Mouse (Mus musculus) layer of hippocampus, adult 2 months (tissue): ENCODE data around the gene Rad51b. TPM values are rescaled to one million over a fixed set of nuclear protein-coding genes. Genes with fewer than 3 reads are reported as not detected.

ENCODE experiments used
- DNase-seq, 2 experiments: peaks; one replicate each; pipeline ENCODE4 v3.0.0; 2022; ENCODE audit warnings: low spot score in 2 of 2
- H3K27ac ChIP-seq: fragments of 200-600 bp; 2 replicates; pipeline ENCODE4 v1.8.1; 2022
- H3K4me3 ChIP-seq: fragments of 200-600 bp; 2 replicates; pipeline ENCODE4 v1.8.1; 2022; ENCODE audit warnings: mild to moderate bottlenecking
- CTCF ChIP-seq: fragments of 200-600 bp; conservative IDR thresholded peaks from 2 replicates; pipeline ENCODE4 v1.8.1; 2022; ENCODE audit warnings: antibody characterized with exemption, mild to moderate bottlenecking, moderate library complexity
- total RNA-seq, 2 experiments: library from RNA; stranded (reverse); gene quantifications; 2 replicates each; pipeline ENCODE4 v1.2.3; 2021

Gene Rad51b
- total RNA-seq, 2 experiments from 2014 or later: 0.18 TPM; not detected in 1

DNA sequence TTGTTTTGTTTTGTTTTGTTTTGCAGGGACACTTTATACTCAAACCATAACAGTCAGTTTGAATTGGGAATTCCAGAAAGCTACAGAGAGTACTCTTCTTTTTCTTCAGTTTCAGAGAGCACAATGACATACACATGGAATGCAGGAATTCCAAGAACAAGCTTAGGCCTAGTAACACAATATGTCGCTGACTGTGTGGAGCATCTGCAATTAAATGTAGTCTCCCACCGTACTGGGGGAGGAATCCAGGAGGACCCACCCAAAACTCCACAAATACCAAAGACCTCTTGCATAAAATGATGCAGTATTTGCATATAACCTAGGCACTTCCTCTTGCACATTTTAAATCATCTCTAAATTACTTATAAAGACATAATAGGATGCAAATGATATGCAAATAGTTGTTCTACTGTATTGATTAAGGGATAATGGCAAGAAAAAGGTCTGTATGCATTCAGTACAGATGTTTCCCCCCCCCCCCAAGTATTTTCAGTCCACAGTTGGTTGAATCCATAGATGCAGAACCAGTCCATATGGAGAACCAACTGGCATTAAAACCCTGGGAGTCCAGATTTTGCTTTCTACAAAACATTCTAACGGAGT is 398.9 kb downstream of the Rad51b start:
- no peak overlapping the region for H3K27ac ChIP-seq
- H3K4me3 ChIP-seq: no peak overlapping the region
- no peak for TF ChIP-seq CTCF
- DNase-seq: peak in 1 of 2 experiments; percentile 18

DNA sequence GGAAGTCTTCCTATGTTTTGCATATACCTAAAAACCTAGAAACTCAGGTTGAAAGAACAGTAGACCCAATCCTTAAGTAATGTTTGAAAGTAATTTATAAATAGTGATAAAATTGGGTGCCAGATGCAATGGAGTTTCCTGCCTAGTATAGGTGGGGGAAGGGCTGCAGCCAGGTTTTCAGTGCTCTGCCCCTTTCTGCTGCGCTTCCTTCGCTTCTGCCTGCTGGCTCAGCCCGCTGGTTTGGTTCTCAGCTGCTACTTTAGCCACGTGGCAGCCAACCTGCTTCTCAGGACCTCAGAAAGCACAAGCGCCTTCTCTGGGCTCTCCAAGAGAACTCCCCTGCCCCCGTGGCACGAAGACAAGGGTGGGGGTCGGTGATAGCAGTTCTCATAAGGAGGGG is 406.5 kb downstream of the Rad51b start:
- no peak for TF ChIP-seq CTCF
- Histone ChIP-seq H3K27ac (no peak overlapping the region), H3K4me3 (no peak overlapping the region)
- DNase-seq: no peak

DNA sequence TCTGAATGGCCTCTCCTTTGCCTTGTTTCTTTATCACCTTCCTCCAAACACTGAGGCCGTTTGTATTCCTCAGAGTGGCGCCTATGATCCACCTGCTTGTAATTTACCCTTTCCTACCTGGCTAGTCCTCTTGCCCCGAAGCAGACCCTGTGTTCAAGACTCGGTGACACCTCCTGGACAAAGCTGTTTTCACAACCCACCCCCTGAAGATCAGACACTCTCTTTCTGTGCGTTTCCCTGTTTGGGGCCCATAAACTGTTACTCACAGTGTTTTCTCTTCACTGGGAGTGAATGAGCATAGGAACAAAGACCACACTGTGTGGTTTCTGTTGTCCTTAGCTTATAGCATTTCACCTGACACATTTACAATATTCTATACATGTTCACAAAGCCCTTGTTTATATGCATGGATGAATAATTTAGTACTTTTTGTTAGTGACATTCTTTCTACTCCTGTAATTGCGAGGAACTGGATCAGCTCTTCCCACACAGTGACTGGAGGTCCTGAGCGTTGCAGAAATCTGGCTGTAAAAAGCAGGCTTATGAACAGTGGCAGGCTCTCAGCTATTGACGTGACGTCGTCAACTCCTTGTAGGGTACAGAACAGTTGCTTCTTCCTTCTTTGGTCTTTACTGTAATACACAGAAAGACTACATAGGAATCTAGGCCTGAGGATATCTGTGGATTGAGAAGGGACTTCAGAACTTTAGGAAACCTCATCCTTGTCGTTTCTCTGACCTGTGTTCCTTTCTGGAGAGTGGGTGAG is 408.6 kb downstream of the Rad51b start:
- no peak for DNase-seq
- no peak for TF ChIP-seq CTCF
- no peak overlapping the region for H3K4me3 ChIP-seq
- no peak overlapping the region for H3K27ac ChIP-seq

DNA sequence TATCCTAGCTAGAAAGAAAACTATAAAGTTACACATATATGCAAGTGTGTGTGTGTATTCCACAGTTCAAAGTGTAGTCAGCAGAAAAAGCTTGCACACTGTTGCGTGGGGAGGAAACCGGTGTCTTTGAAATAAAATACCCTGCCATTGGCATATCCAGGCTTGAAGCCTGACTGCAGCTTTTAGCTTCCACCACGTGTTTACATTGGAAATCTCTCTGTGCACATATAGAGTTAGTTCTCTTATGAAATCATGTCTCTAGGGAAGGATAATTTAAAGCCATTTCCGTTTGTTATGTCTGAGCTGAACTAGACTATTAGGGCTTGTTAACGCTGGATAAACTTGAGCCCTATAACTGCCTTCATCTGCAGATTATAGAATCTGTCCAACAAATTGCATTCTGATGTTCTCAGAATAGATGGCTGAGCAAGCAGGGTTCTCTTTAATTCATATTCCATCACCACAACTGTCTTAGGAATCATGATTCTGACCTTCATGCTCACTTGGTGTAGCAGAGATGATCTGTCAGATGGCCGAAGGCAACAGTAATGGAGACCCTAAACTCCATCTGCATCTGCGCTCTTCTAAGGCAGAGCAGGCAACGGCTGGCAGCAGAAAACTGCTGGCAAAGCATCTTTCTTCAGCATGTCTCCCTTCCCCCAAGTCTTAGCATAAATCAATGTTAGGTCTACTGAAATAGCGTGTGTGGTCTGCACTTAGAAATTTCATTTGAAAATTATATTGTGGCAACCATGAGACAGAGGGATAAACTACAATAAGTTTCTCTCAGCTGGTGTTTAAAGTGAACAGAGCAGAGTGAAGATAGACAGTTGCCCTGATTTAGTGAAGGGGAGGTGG is 410.7 kb downstream of the Rad51b start:
- DNase-seq: no peak
- no peak overlapping the region for H3K27ac ChIP-seq

DNA sequence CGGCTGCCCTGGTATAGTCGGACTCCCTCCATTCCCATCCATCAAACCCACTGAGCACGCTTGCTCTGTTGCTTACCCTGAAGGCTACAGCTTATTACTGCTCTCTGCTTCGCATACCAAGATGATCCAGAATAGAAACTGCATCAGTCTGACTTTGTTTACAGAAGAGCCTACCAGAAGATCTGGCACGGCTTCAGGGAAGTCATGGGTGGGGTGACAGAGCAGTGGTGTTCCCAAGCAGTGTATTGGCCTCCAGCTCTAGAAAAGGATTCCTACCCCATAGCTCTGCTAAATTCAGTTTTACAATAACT is 411.3 kb downstream of the Rad51b start:
- DNase-seq: no peak
- no peak for TF ChIP-seq CTCF

More for the DNA sequence above, 410.7 kb downstream of the Rad51b start:
- no peak for TF ChIP-seq CTCF
- H3K4me3 ChIP-seq: no peak overlapping the region

DNA sequence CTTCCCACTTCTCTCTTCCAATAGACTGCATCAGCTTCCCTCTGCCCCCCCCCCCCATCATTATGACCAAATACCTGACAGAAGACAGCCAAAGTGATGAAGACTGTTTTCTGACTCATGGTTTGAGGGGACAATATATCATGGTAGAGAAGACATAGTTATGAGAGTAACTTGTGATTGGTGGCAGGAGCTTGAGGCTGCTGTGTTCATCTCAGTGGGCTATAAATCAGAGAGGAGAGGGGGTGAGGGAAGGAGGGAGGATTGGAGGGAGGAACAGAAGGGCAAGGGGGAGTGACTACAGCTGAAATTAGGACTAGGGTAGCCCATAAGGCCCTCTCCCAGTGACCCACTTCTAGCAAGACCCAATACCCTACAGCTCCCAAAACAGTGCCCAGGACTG is 416.2 kb downstream of the Rad51b start:
- TF ChIP-seq CTCF: no peak
- H3K27ac ChIP-seq: no peak overlapping the region
- DNase-seq: no peak
- no peak overlapping the region for H3K4me3 ChIP-seq

More for the DNA sequence above, 411.3 kb downstream of the Rad51b start:
- no peak overlapping the region for H3K4me3 ChIP-seq
- H3K27ac ChIP-seq: no peak overlapping the region

DNA sequence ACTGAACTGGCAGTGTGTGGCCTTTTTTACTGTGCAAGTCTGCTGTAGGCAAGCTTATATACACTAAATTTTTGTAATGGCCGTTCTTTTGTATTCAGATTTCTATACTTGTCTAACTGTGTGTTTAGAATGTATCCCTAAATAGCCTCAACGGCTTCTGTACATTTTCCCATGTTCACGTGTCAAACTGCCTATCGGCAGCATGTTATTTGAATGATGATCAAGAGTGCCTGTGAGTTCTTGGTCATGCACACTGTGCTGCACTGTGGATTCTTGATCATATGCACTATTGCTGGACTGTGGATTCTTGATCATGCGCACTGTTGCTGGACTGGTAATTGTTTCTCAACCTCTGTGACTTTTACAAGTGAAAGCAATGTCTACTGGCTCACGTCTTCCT is 417.4 kb downstream of the Rad51b start:
- TF ChIP-seq CTCF: no peak

DNA sequence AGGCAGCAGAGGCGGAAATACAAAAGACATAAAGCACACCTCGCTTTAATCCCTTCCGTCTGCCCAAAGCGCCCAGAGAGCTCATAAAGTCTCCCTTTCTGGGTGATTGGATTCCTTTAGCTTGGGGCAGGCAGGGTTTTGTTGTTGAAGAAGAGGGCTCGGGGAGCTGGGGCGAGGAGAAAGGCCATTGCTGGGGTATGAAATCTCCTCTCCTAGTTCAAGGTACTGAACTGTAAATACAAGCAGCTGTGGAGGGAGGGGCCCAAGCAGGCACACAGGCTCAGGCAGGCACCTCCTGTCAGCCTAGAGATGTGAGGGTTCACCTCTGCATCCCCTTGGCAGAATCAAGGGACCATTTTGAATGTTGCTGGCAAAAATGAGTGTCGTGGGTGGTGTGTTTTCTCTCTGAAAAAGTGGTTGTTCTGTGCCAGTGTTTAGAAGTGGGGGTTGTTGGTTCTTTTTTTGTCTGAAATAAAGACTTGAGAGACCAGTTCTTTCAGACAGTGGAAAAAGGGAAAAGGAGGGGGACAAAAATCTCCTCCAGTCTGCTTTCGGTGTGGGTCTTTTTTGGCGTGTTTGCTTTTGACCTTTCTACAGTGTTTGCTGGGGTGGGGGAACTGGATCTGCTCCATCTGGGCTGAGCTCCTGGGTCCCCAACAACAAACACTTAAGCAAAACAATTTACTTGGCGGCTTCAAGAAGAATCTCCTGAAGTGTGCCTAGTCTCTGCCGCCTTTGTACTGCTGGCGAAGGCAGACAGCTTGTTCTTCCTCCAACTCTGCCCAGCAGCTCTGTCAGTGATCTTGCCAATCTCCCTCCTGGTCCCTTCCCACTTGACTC is 418.6 kb downstream of the Rad51b start:
- no peak overlapping the region for H3K27ac ChIP-seq
- peak in 1 of 2 experiments; percentile 13 for DNase-seq

More for the DNA sequence above, 417.4 kb downstream of the Rad51b start:
- H3K27ac ChIP-seq: no peak overlapping the region
- no peak overlapping the region for H3K4me3 ChIP-seq
- DNase-seq: no peak

DNA sequence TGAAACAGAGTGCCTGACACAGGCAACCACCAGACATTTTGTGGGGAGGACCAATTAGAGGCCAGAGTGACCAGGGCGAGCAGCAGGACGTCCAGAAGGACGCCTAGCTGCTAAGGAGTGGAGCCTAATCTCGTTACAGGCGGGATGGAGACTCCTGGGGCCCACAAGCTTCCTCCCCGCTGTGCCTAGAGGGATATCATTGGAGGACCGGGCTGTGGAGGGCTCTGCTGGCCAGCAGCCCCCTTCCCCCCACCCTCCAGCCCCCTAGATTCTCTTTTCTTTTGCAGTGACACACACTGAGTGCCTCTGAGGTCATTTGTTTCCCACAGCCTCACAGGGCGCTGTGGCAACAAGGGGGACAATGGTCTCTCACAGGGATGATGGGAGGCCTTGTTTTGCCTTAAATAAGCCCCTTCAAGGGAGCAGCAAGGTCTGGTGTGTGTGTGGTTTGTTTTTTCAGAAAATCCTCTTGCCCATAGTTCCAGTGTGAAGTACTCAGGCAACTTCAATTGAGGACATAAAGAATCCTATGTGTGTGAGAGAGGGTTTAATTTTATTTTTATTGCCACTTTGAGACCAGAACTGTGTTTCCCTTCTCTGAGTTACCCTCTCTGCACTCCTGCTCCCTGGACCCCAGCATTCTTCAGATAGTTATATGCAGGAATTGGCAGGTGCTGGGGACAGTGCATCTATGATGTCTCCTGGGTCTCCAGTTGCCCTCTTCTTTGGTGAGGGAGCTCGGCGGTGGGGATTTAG is 422.2 kb downstream of the Rad51b start:
- no peak for DNase-seq
- no peak overlapping the region for H3K4me3 ChIP-seq
- peak overlapping the region; percentile 36; the same call in 1 of the 2 replicates for H3K27ac ChIP-seq
- TF ChIP-seq CTCF: no peak

More for the DNA sequence above, 418.6 kb downstream of the Rad51b start:
- no peak for TF ChIP-seq CTCF
- H3K4me3 ChIP-seq: no peak overlapping the region

DNA sequence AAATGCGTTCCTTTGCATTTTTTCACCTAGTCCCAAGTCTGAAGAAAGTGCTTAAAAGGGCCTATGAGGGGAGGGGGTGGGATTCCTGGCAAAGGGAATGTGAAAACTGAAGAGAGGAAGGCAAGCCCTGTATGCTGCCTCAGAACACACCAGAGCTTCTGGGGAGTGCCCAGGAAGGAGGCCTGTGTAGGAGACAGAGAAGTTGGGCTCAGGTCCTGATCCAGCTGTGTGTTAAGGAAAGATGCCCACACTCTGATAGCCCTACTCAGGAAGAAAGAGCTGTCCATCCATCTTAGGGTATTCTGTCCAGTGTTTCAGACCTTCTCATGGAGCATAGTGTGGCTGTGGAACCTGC is 422.7 kb downstream of the Rad51b start:
- no peak overlapping the region for H3K4me3 ChIP-seq
- TF ChIP-seq CTCF: no peak
- no peak for DNase-seq
- H3K27ac ChIP-seq: no peak overlapping the region

DNA sequence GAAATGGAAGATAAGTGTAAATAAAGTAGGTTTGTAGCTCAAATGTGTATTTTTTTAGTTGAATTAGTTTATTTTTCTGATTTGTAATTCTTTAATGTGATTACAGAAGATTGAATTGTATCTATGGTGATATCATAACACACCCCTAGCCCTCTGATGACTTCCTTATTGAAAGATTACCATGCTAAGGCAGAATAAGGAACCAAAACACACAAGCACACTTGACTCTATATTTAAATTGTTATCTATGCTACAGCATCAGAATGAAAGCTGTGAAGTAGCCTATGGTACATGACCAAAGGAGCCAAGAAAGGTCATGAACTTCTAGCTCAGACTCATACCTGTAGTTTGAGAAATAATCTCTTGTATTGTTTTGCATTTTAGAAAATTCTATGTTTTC is 427.8 kb downstream of the Rad51b start:
- no peak for DNase-seq
- Histone ChIP-seq H3K4me3 (no peak overlapping the region), H3K27ac (no peak overlapping the region)
- no peak for TF ChIP-seq CTCF

DNA sequence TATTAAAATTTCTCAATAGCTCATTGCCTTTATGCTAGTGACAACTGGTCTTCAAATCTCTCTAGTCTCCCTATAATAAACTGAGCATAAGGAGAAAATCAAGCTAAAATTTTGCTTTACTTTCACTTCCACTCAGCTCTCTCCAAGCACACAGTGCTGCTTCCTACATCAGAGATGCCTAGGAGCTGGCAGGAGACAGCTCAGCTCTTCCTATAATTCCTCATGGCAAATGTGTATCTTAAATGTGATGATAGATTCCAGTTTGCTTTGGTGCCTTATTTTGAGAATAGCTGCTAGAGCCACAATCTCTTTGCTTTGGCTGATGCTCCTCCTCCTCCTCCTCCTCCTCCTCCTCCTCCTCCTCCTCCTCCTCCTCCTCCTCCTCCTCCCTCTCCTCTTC is 428.6 kb downstream of the Rad51b start:
- no peak overlapping the region for H3K27ac ChIP-seq
- no peak for DNase-seq
- no peak overlapping the region for H3K4me3 ChIP-seq
- no peak for TF ChIP-seq CTCF
